Mouse (Mus musculus) ES-E14 (cell line): Measurements from ENCODE around the gene Daw1. TPM values are rescaled to one million over a fixed set of nuclear protein-coding genes. Genes with fewer than 3 reads are reported as not detected.
A peak's percentile ranks its signal among the peaks of the same experiment; 100 is the strongest.

Experiments
- DNase-seq: peaks from one replicate; pipeline ENCODE4 v3.0.0-alpha.2; 2013; ENCODE audit warnings: low read depth, low spot score
- H3K27ac ChIP-seq: 2 replicates; pipeline ENCODE4 v1.5.1; 2012; ENCODE audit warnings: low read depth, mild to moderate bottlenecking, low read length, moderate library complexity, mixed read lengths; ENCODE audit not compliant: poor library complexity, insufficient read depth, severe bottlenecking
- H3K36me3 ChIP-seq: 2 replicates; pipeline ENCODE4 v1.6.1; 2012; ENCODE audit warnings: mild to moderate bottlenecking, low read length, moderate library complexity, mixed read lengths; ENCODE audit not compliant: control insufficient read depth, poor library complexity, insufficient read depth, severe bottlenecking
- H3K4me1 ChIP-seq, 2 experiments: fragments of 150-350 bp in 1 of 2; sonication (generic) in 1 of 2; 2 replicates each; pipeline ENCODE4 v1.6.1; 2012; ENCODE audit warnings: low read length in 2 of 2, mild to moderate bottlenecking in 1 of 2, mixed read lengths in 1 of 2; ENCODE audit not compliant: control insufficient read depth in 2 of 2, insufficient read depth in 2 of 2, poor library complexity in 1 of 2
- H3K4me3 ChIP-seq, 2 experiments: fragments of 150-350 bp in 1 of 2; sonication (generic) in 1 of 2; 2 replicates each; pipeline ENCODE4 v1.5.1; 2012; ENCODE audit warnings: low read length in 2 of 2, low read depth in 1 of 2, mild to moderate bottlenecking in 1 of 2, mixed read lengths in 1 of 2; ENCODE audit not compliant: insufficient read depth in 1 of 2, poor library complexity in 1 of 2, severe bottlenecking in 1 of 2
- H3K9ac ChIP-seq: 2 replicates; pipeline ENCODE4 v1.6.1; 2012; ENCODE audit warnings: low read depth, mild to moderate bottlenecking, low read length, mixed read lengths; ENCODE audit not compliant: poor library complexity, insufficient read depth, severe bottlenecking
- H3K9me3 ChIP-seq: fragments of 150-350 bp; sonication (generic); 2 replicates; pipeline ENCODE4 v1.6.1; 2012; ENCODE audit warnings: low read depth, mild to moderate bottlenecking, low read length; ENCODE audit not compliant: control insufficient read depth, insufficient read depth
- CHD2 ChIP-seq: IDR thresholded peaks from 2 replicates; pipeline ENCODE4 v1.6.1; 2014; ENCODE audit warnings: mild to moderate bottlenecking, low read depth, low read length, inconsistent platforms
- HCFC1 ChIP-seq: IDR thresholded peaks from 2 replicates; pipeline ENCODE4 v1.6.1; 2012; ENCODE audit warnings: low read length, inconsistent platforms, borderline replicate concordance; ENCODE audit not compliant: insufficient read depth
- MAFK ChIP-seq: IDR thresholded peaks from 2 replicates; pipeline ENCODE4 v1.6.1; 2014; ENCODE audit warnings: mild to moderate bottlenecking, low read depth, low read length, inconsistent platforms; ENCODE audit not compliant: insufficient read depth
- ZC3H11A ChIP-seq: IDR thresholded peaks from 2 replicates; pipeline ENCODE4 v1.6.1; 2012; ENCODE audit warnings: low read depth, mild to moderate bottlenecking, inconsistent platforms, low read length, borderline replicate concordance
- ZNF384 ChIP-seq: IDR thresholded peaks from 2 replicates; pipeline ENCODE4 v1.6.1; 2012; ENCODE audit warnings: low read depth, low read length, inconsistent platforms
- in situ Hi-C, 2 experiments: fragments of 600-800 bp; cut with MboI; formaldehyde crosslinking; loops; one replicate each; pipeline ENCODE4 v1.15.1; 2025; ENCODE audit warnings: low sequenced_read_pairs in 2 of 2, inconsistent platforms in 1 of 2; ENCODE audit not compliant: unreplicated experiment in 2 of 2
- total RNA-seq: library from RNA; depleted of rRNA; stranded (reverse); fragments of 300-350 nt; gene quantifications from 2 replicates; pipeline ENCODE4 v1.2.3, GENCODE M21; 2012

Daw1 gene
- total RNA-seq, 1 experiment: not detected

- Histone ChIP-seq H3K4me1 (peaks cover 0 to 2% of the 10 kb centered on the region in 2 experiments; a peak in 1 of 4 replicates), H3K9me3 (no peaks in the 10 kb centered on the region), H3K4me3 (no peak overlapping the region), H3K27ac (no peak overlapping the region), H3K36me3 (no peaks in the 10 kb centered on the region), H3K9ac (no peak overlapping the region)
- TF ChIP-seq MAFK (no peak), ZC3H11A (no peak), CHD2 (no peak)
- in situ Hi-C loops: no loop called here
- DNase-seq: no peak
These were observed 41.9 kb upstream of the Daw1 start for GRCm38 (mm10) chr1:83117661-83118060.

GRCm38 (mm10) chr1:83119903-83120302 is 39.6 kb upstream of the Daw1 start:
- H3K4me1 ChIP-seq: peaks cover 0 to 2% of the 10 kb centered on the region in 2 experiments; a peak in 1 of 4 replicates
- H3K27ac ChIP-seq: no peak overlapping the region
- no peak for DNase-seq
- H3K9ac ChIP-seq: no peak overlapping the region
- no peaks in the 10 kb centered on the region for H3K36me3 ChIP-seq
- no peaks in the 10 kb centered on the region for H3K9me3 ChIP-seq
- TF ChIP-seq CHD2 (no peak), ZC3H11A (no peak), ZNF384 (no peak), HCFC1 (no peak), MAFK (no peak)
- in situ Hi-C loops: no loop called here
- no peak overlapping the region for H3K4me3 ChIP-seq

GRCm38 (mm10) chr1:83120312-83120711 is 39.2 kb upstream of the Daw1 start:
- Histone ChIP-seq H3K4me3 (no peak overlapping the region), H3K4me1 (peaks cover 0 to 2% of the 10 kb centered on the region in 2 experiments; a peak in 1 of 4 replicates), H3K9me3 (no peaks in the 10 kb centered on the region), H3K9ac (no peak overlapping the region), H3K36me3 (no peaks in the 10 kb centered on the region), H3K27ac (no peak overlapping the region)
- in situ Hi-C loops: no loop called here
- no peak for TF ChIP-seq ZNF384
- TF ChIP-seq ZC3H11A: no peak
- TF ChIP-seq CHD2: no peak
- DNase-seq: no peak

GRCm38 (mm10) chr1:83123201-83123600 is 36.4 kb upstream of the Daw1 start:
- Histone ChIP-seq H3K36me3 (no peaks in the 10 kb centered on the region), H3K27ac (no peak overlapping the region), H3K4me1 (no peaks in the 10 kb centered on the region), H3K9ac (no peak overlapping the region), H3K9me3 (no peaks in the 10 kb centered on the region), H3K4me3 (no peak overlapping the region)
- no peak for TF ChIP-seq ZNF384
- no peak for TF ChIP-seq ZC3H11A
- no peak for TF ChIP-seq MAFK
- no peak for TF ChIP-seq HCFC1
- no peak for TF ChIP-seq CHD2
- in situ Hi-C loops: no loop called here
- no peak for DNase-seq

GRCm38 (mm10) chr1:83135829-83136228 is 23.7 kb upstream of the Daw1 start:
- Histone ChIP-seq H3K27ac (no peak overlapping the region), H3K9me3 (no peaks in the 10 kb centered on the region), H3K9ac (no peak overlapping the region), H3K4me1 (peaks cover 0 to 2% of the 10 kb centered on the region in 2 experiments; a peak in 1 of 4 replicates), H3K4me3 (no peak overlapping the region), H3K36me3 (no peaks in the 10 kb centered on the region)
- no peak for TF ChIP-seq HCFC1
- TF ChIP-seq ZNF384: no peak
- TF ChIP-seq ZC3H11A: no peak
- peak; percentile 79 for TF ChIP-seq MAFK
- TF ChIP-seq CHD2: no peak
- in situ Hi-C loops: no loop called here
- DNase-seq: no peak
